Mouse (Mus musculus) left cerebral cortex, postnatal 4 days (tissue): Measurements from ENCODE around the gene Zdhhc13. TPM values are rescaled to one million over a fixed set of nuclear protein-coding genes. Genes with fewer than 3 reads are reported as not detected.
A peak's percentile ranks its signal among the peaks of the same experiment; 100 is the strongest.

Experiments used
- DNase-seq: peaks from one replicate; pipeline ENCODE4 v3.0.0-alpha.2; 2022
- intact Hi-C: fragments of 180-260 bp; cut with DNase I; formaldehyde crosslinking; loops from one replicate; pipeline ENCODE4 v1.15.1; 2025
- total RNA-seq, 2 experiments: library from RNA; stranded (reverse); gene quantifications; 2 replicates each; pipeline ENCODE4 v1.2.3; 2021

Gene Zdhhc13
- total RNA-seq, 2 experiments from 2014 or later, result 29.9 to 32.6 TPM

GRCm38 (mm10) chr7:48782432-48782831, 6.4 kb upstream of the Zdhhc13 start:
- no peak for DNase-seq
- intact Hi-C loops, result no loop called here

DNA sequence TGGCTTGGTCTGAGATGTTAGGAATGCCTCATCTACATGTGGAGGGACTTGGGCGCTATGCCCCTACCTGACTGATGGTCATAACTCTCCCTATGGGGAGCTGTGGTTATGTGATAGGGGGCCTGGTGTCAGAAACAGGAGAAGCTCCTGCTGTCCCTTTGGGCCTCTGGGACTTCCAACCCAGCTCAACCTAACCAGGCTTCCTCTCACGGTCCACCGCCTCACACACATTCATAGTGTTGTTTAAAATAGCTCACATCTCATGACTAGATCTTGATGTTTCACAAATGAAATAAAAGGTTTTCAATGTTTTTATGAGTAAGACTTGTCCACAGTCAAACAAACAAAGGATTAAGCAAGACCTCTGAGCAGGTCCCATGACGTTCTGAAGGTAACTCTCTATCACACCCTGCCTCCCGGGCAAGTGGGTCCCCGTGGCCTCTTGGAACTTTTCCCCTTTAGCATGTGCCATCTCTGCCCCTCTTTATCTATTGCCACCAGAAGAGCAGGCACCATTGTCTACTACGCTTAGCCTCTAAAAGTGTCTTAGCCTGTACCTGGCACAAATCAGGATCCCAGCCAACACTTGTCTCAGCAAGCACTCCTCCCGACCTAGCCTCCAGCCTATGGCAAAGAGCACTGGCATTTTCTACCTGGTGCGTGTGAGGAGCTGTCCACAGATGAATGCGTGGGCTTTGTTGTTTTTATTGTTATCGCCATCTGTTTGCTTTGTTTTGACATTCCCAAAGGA, 3.9 kb upstream of the Zdhhc13 start:
- no peak for DNase-seq
- intact Hi-C loops, result no loop called here

DNA sequence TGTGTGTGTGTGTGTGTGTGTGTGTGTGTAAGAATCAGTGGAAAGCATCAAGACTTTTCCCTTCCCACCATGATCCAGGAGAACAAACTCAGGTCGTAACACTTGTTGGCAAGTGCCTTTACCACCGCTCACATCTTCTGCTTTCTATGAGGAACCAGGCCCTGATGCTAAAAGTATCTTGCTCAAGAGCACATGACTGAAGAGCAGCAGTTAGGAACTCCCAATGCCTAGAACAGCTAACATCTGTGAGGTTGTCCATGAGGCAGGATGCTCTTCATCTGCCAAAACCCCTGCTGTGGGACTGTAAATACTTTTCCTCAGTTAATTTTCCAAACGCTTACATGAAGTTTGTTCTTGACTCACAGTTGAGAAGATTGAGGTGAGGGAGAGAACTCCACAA, 455 bp upstream of the Zdhhc13 start:
- intact Hi-C loops, result no loop called here
- no peak for DNase-seq

DNA sequence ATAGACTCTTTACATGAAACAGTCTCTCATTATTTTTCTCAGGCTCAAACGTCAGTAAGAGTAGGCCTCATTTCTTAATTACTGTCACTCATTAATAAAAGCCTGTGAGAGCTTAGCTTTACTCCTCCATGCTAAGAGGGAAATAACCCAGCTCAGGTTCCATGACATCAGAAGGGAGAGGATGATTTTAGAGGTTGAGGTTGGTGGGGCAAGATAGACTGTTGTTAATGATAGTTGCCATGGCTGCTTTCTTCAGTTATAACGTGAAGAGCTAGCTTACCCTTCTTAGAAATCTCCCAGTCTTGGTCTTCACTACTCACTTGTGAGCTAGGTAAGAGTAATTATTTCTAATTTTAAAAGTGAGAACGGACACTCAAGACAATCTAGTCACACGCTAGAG, 1.3 kb downstream of the Zdhhc13 start:
- DNase-seq, result no peak
- intact Hi-C loops, result no loop called here

- DNase-seq, result no peak
- intact Hi-C loops, result no loop called here
Observed at GRCm38 (mm10) chr7:48791412-48791811, 2.6 kb downstream of the Zdhhc13 start.

GRCm38 (mm10) chr7:48795130-48795529, 6.3 kb downstream of the Zdhhc13 start:
- intact Hi-C loops, result no loop called here
- DNase-seq, result no peak

- DNase-seq, result no peak
- intact Hi-C loops, result no loop called here
Observed at GRCm38 (mm10) chr7:48803381-48803780, 14.6 kb downstream of the Zdhhc13 start.

DNA sequence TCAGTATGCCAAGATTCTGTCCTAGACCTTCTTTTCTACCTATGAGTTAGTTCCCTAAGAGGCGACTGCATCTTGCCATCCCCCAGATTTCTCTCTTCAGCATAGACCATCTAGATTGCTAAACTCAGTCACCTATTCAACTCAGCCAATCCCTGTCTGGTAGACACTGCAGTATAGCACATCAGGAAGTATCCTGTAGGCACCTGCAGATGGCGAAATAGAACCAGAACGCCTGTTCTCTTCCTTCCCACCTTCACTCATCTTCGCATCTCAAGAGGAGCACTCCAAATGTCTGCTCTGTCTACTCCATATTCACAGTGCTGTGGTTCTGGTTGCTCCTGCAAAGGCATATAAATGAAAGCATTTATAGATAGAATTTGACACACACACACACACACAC, 17.8 kb downstream of the Zdhhc13 start:
- no peak for DNase-seq
- intact Hi-C loops, result loop anchor here (5.0 kb wide), 1 partner anchor 71 kb away; no protein-coding TSS in a partner anchor

DNA sequence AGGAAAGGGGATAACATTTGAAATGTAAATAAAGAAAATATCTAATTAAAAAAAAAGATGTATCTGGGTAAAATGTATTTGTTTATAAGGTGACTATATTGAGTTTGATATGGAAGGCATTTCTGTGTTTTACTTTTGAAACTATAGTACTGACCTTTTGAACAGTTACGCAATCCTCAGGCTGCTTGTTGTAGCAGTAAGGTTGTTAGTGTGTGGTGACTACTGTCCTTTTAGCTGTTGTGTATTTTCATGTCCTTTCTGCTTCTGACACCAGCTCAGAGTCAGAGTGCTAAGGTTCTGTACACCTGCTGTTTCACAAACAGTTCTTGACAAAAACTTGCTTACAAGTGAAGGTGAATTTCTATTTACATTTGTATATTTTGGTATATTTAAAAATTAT, 21.8 kb downstream of the Zdhhc13 start:
- DNase-seq, result no peak
- intact Hi-C loops, result no loop called here

DNA sequence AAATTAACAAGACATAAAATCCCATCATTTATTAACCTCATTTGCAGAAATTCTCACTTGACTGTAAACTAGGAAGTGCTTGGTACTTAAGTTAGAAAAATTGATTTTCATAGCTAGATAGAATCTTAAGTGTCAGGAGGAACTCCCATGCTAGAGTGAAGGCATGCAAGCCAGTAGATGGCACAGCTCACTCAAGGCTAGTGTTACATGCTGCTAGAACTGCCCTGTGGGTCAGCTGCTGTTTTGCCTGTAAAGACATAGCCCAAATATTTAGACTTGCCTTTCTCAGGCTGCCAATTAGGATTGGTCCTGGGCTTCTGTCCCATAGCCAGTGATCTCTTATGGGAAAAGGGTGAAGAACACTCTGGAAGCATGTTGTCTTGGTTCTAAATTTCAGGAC, 23.6 kb downstream of the Zdhhc13 start:
- no peak for DNase-seq
- intact Hi-C loops, result no loop called here

DNA sequence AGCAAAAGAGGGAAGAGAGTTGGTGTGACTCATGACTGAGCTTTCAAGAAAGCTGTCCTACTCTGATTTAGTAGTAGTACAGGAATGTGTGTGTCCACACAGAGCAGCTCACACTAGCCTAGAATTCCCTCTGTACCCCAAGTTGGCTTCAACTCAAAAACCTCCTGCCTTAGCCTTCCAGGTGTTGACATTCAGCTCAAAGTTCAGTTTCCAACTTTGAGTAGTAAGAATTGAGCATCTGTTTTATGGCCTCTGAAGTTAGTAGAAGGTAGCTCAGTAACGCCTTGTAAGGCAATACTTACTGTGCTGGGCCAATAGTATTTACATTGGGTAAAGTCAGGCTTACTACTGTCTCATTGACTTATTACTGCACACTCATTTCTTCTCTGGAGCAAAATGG, 24.8 kb downstream of the Zdhhc13 start:
- DNase-seq, result no peak
- intact Hi-C loops, result no loop called here

DNA sequence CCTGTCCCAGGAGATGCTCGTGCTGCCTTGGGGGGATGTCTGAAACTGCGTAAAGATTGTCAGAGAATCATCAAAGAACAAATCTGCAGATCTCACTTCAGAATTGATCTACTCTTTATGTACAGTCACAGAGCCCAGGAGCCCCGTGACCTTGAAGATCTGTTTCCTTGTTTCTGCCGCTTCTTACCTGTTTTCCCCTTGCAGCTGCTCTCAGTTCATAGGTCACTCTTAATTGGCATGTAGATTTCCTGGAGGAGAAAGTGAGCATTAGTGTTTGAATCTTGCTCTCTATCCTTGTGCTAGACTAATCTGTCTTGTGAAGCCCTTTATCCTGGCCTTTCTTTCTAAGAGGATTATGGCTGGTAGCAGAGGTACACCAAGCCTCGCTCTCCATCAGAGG, 32.9 kb downstream of the Zdhhc13 start:
- intact Hi-C loops, result no loop called here
- no peak for DNase-seq

DNA sequence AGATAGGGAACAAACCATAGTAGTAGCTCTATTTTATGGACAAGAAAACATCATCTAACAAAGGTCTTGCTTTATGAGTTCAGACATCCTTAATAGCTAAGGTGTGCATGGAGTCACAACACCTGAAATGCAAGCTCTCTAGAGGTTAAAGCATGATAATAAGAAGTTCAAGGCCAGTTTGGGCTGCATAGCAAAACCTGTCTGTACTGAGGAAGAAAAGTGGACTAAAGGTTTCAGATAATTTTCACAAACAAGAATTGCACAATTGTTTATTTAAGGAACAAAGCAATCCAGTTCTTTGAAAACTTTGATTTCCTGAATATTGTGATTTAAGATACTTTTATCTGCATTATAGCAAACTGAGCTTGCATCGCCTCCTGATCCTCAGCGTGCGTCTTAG, 34.8 kb downstream of the Zdhhc13 start:
- DNase-seq, result no peak
- intact Hi-C loops, result no loop called here

GRCm38 (mm10) chr7:48824671-48825070, 35.9 kb downstream of the Zdhhc13 start:
- intact Hi-C loops, result no loop called here
- no peak for DNase-seq

GRCm38 (mm10) chr7:48825170-48825569, 36.4 kb downstream of the Zdhhc13 start:
- no peak for DNase-seq
- intact Hi-C loops, result no loop called here

GRCm38 (mm10) chr7:48829177-48829910, 40.5 kb downstream of the Zdhhc13 start:
- DNase-seq, result no peak
- intact Hi-C loops, result no loop called here

GRCm38 (mm10) chr7:48830395-48830794, 41.6 kb downstream of the Zdhhc13 start:
- no peak for DNase-seq
- intact Hi-C loops, result no loop called here

DNA sequence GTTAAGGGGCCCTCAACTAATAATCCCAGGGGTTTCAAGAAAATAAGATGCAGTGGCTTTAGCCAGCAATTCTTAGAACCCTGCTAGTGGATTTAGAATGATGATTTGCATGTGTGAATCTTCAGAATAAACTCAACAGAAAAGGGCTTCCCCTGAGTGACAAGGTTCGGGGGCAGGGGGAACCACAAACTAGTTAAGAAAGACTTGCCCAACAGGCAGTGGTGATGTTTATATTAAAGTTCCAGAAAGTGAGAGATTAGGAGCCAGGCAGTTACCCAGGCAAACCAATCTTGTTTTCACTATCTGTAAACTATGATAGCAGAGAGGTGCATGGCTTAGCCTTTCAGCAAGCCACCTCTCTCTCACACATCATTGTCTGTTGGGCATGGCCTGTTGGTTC, 43.9 kb downstream of the Zdhhc13 start:
- no peak for DNase-seq
- intact Hi-C loops, result no loop called here

DNA sequence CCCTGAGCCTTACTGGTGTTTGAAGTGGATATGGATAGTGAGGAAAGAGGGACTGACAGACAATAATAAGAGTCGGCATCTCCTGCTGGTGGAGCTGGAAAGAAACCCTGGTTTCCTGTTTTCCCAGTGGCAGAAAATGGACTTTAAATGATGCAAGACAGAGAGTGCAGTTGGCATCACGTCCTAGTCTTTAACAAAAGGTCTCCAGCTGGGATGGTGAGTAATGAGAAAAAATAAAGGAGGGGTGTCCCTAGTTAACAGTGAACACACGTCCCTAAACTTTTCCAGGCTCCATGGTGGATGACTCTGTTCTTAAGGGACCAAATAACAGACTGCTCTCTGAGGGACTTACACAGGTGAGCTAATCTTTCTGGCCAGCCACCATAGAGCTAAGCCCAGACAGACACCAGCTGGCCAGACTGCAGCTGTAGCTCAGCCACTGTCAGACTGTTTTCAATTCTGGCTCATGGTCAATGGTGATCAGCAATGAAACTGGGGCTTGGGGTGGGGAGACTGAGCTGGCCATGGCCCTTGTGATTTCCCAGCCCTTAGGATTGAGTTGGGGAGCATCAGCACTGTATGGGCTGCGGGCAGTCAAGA, 45.7 kb downstream of the Zdhhc13 start:
- intact Hi-C loops, result no loop called here
- peak; percentile 7 for DNase-seq

GRCm38 (mm10) chr7:48834989-48835626, 46.3 kb downstream of the Zdhhc13 start:
- intact Hi-C loops, result no loop called here
- no peak for DNase-seq

- DNase-seq, result no peak
- intact Hi-C loops, result no loop called here
Observed at GRCm38 (mm10) chr7:48836949-48837348, 48.1 kb downstream of the Zdhhc13 start.
